8 mouse cellular contexts compared by ENCODE assay signal in the genomic region with DNA sequence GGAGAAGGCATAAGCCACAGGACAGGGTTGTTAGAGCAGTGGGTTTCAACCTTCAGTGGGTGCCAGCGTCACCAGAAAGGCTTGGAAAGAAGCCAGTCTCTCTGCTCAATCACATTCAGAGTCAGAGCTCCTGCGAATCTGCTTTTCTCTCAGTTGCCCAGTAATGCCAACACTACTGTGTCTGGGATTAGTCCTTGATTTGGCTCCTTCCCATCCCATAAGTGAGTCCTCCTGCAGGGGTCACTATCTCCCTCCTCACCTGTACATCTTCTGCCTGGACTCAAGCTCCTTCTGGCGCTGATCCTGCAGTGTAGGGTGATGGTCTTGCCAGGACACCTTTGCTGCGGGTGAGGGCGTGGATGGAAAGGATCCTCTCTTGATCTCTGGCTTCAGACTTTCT. TPM values are rescaled to one million over a fixed set of nuclear protein-coding genes. Genes with fewer than 3 reads are reported as not detected.
DNase-seq lines count a peak whose midpoint lies in the region; ATAC-seq and TF ChIP-seq lines count a peak whose summit lies in the region.

No protein-coding gene starts in this region.

- WGBS in heart, embryonic 13.5 days = 6% methylated on average over 5 of the region's 5 CpGs
- 5% methylated on average over 5 of the region's 5 CpGs for WGBS in limb, embryonic 14.5 days

- H3K36me3 ChIP-seq in heart, embryonic 13.5 days = no peaks in the 10 kb centered on the region
- no peaks in the 10 kb centered on the region for H3K36me3 ChIP-seq in limb, embryonic 14.5 days (ENCODE audit: control insufficient read depth, insufficient read depth, low read length)

- no peak for TF ChIP-seq POLR2A in limb, embryonic 14.5 days (IDR thresholded peaks at IDR 0.05; ENCODE audit: borderline replicate concordance, extremely low read depth, insufficient read depth, insufficient read length)

- no peaks in the 10 kb centered on the region for H3K9me3 ChIP-seq in heart, embryonic 13.5 days
- no peaks in the 10 kb centered on the region for H3K9me3 ChIP-seq in limb, embryonic 14.5 days (ENCODE audit: control insufficient read depth, low read length)

- DNase-seq in kidney, adult 9 months = peak; percentile 12
- no peak for DNase-seq in kidney, adult 11 months
- DNase-seq in ZHBTc4 (ENCODE audit: low read depth, low spot score) = peak; percentile 40
- no peak for DNase-seq in limb, embryonic 14.5 days (ENCODE audit: low spot score)
- DNase-seq in gastrocnemius, postnatal 10 days = no peak
- DNase-seq in urinary bladder, postnatal 14 days (ENCODE audit: low spot score) = no peak

- H3K4me1 ChIP-seq in heart, embryonic 13.5 days = peaks cover 22% of the 10 kb centered on the region
- peaks cover 8% of the 10 kb centered on the region; the same call in 1 of the 2 replicates for H3K4me1 ChIP-seq in limb, embryonic 14.5 days (ENCODE audit: control insufficient read depth, insufficient read depth, low read length)

- peaks cover 65% of the 10 kb centered on the region for H3K27me3 ChIP-seq in heart, embryonic 13.5 days (replicated peaks)
- peaks cover 26% of the 10 kb centered on the region for H3K27me3 ChIP-seq in limb, embryonic 14.5 days (ENCODE audit: control insufficient read depth, insufficient read depth, low read length)

- peak overlapping the region; percentile 36 for H3K4me3 ChIP-seq in heart, embryonic 13.5 days
- peak overlapping the region; percentile 25 for H3K4me3 ChIP-seq in limb, embryonic 14.5 days (replicated peaks; ENCODE audit: low read length)

- no peak overlapping the region for H3K27ac ChIP-seq in heart, embryonic 13.5 days (replicated peaks)
- H3K27ac ChIP-seq in limb, embryonic 14.5 days (replicated peaks; ENCODE audit: low read depth, low read length) = no peak overlapping the region

- peak overlapping the region; percentile 67 for H3K9ac ChIP-seq in heart, embryonic 13.5 days
- H3K9ac ChIP-seq in limb, embryonic 14.5 days (ENCODE audit: low read depth, low read length, severe bottlenecking) = peak overlapping the region; percentile 21; the same call in 1 of the 2 replicates

- H3K4me2 ChIP-seq in heart, embryonic 13.5 days = peak overlapping the region; percentile 66
- peak overlapping the region; percentile 39 for H3K4me2 ChIP-seq in limb, embryonic 14.5 days (replicated peaks; ENCODE audit: low read depth, low read length, severe bottlenecking)

- ATAC-seq in heart, embryonic 13.5 days (ENCODE audit: extremely low read depth, insufficient number of reproducible peaks, low FRiP score, low TSS enrichment) = no peak
- no peak for ATAC-seq in limb, embryonic 14.5 days (ENCODE audit: low FRiP score, low read depth)
- no peak for ATAC-seq in granulocyte monocyte progenitor cell, adult 5-6 weeks (replicated peaks; ENCODE audit: poor library complexity, severe bottlenecking)

RNA-seq across cellular contexts. Expression of a gene that starts 0.9 kb away (rescaled TPM):
- 1.1 and 1.5 TPM in 2 replicates for polyA plus RNA-seq in heart, embryonic 13.5 days (2015; fragmentation: Nextera tagmentation; extraction: Ambion mirVana)
- polyA plus RNA-seq in limb, embryonic 14.5 days (2012; rRNA removed) = 0.04 and 0.06 TPM in 2 replicates
- 0.08 and 0.15 TPM in 2 replicates for polyA plus RNA-seq in limb, embryonic 14.5 days (2014; fragmentation: Nextera tagmentation; extraction: Ambion mirVana)
- total RNA-seq in gastrocnemius, postnatal 10 days (2021) = under 1 TPM in 1 of 2 experiments, not detected in 1; 0.09 TPM
- not detected in 2 replicates for total RNA-seq in granulocyte monocyte progenitor cell, adult 5-6 weeks (2014; fragmentation: Nextera tagmentation)
- total RNA-seq in granulocyte monocyte progenitor cell, adult 5-6 weeks (2017) = not detected in 2 replicates

RNA-seq across cellular contexts. Expression of a gene that starts 40.0 kb away (rescaled TPM):
- polyA plus RNA-seq in heart, embryonic 13.5 days (2015; fragmentation: Nextera tagmentation; extraction: Ambion mirVana) = not detected in 2 replicates
- 0.24 and 0.26 TPM in 2 replicates for polyA plus RNA-seq in limb, embryonic 14.5 days (2012; rRNA removed)
- 0.26 and 0.83 TPM in 2 replicates for polyA plus RNA-seq in limb, embryonic 14.5 days (2014; fragmentation: Nextera tagmentation; extraction: Ambion mirVana)
- total RNA-seq in gastrocnemius, postnatal 10 days (2021) = not detected
- not detected in 2 replicates for total RNA-seq in granulocyte monocyte progenitor cell, adult 5-6 weeks (2014; fragmentation: Nextera tagmentation)
- total RNA-seq in granulocyte monocyte progenitor cell, adult 5-6 weeks (2017) = not detected in 2 replicates

RNA-seq across cellular contexts. Expression of a gene that starts 40.1 kb away (rescaled TPM):
- polyA plus RNA-seq in heart, embryonic 13.5 days (2015; fragmentation: Nextera tagmentation; extraction: Ambion mirVana) = 0.06 and 0.12 TPM in 2 replicates
- polyA plus RNA-seq in limb, embryonic 14.5 days (2012; rRNA removed) = 0.09 and 0.14 TPM in 2 replicates
- 0.06 and 0.12 TPM in 2 replicates for polyA plus RNA-seq in limb, embryonic 14.5 days (2014; fragmentation: Nextera tagmentation; extraction: Ambion mirVana)
- total RNA-seq in gastrocnemius, postnatal 10 days (2021) = not detected
- total RNA-seq in granulocyte monocyte progenitor cell, adult 5-6 weeks (2014; fragmentation: Nextera tagmentation) = not detected in 2 replicates
- not detected in 2 replicates for total RNA-seq in granulocyte monocyte progenitor cell, adult 5-6 weeks (2017)

Comparison
In these comparisons a context has a peak if more than half of its experiments do, and no peak if none do; other contexts are left out.
1. DNase-seq: peak in kidney, adult 9 months (single experiment) and ZHBTc4 (single experiment); none in kidney, adult 11 months (single experiment), limb, embryonic 14.5 days (single experiment), gastrocnemius, postnatal 10 days (single experiment) and urinary bladder, postnatal 14 days (single experiment).